Mouse (Mus musculus) liver, adult (tissue): ENCODE measurements around the gene Ppp2r5c.

Experiments used
- GATA4 ChIP-seq: IDR thresholded peaks from 2 replicates; pipeline ENCODE4 v1.6.1; 2014; ENCODE audit warnings: mild to moderate bottlenecking, low read length; ENCODE audit not compliant: insufficient replicate concordance

Ppp2r5c gene

GRCm38 (mm10) chr12:110541528-110541927 lies 94.6 kb downstream of the Ppp2r5c start:
- no peak for TF ChIP-seq GATA4

- TF ChIP-seq GATA4 = no peak
These were observed 98.3 kb downstream of the Ppp2r5c start for GRCm38 (mm10) chr12:110545040-110545701.

DNA sequence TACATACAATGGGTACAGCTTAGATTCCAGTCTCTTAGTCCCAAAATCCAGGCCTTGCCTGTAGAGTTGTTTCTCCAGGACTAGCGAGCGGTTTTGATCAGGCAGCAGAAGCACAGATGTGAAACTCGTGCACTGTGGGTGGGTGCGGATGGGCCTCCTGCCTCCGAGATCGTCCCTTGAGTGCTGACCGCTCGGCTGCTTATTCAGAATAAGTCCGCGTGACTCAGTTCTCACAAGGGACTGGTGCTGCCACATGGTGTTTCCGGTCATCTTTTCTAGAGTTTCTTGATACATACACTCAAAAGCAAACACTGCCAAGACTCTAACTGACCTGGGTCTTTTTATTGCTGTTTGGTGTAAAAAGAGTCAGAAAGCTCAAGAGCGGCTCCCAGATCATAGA lies 100.7 kb downstream of the Ppp2r5c start:
- TF ChIP-seq GATA4 = no peak

GRCm38 (mm10) chr12:110549437-110550112 lies 102.7 kb downstream of the Ppp2r5c start:
- TF ChIP-seq GATA4 = no peak

- TF ChIP-seq GATA4 = no peak
These were observed 103.4 kb downstream of the Ppp2r5c start for GRCm38 (mm10) chr12:110550364-110550763.

DNA sequence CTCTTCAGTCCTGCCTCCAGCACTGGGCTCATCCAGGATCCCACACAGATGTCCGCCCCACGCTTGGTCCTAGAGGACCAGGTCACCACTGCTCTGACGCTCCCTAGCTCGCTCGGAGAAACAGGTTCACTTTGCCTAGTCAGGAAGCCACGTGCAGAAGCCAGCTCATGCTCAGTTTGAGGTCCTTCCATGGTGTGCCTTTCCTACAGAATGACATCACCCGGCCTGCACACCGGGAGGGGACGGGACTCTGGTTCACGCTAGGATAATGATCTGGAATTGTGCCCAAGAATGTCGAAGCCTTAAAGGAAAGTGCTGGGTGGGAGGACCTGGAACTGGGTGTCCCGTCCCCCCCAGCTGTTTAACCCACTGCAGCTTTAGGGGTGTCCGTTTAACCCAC lies 105.2 kb downstream of the Ppp2r5c start:
- TF ChIP-seq GATA4 = no peak

- TF ChIP-seq GATA4 = no peak
These were observed 106.4 kb downstream of the Ppp2r5c start for GRCm38 (mm10) chr12:110553362-110553761.

DNA sequence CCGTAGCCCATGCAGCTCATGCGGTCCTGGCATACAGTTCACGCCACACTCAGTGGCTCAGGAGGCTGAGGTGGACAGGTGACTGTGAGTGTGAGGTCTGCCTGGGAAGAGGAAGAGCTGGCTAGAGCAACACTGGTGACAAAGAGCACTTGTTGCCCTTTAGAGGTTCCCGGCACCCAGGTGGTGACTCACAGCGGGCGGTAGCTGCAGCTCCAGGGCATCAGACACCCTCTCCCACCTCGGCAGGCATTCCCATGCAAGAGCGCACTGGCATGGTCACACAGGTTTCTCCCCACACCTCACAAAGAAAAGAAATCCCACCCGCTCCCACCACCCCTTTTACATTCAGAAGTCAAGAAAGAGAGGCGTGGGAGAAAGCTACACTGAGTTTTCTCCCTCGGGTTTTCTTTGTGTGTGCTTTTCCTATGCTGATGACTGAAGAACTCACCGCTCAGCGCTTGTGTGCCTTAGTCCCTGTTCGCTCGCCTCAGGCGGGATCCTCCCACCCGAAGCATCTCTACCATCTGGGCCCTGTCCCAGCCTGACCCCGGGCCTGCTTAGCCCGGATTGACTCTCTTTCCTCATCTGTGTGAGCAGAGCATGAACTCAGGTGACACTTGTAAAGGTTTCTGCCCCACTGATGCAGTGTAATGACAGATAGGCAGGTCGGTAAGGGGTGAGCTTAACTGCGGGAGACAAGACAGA lies 108.8 kb downstream of the Ppp2r5c start:
- no peak for TF ChIP-seq GATA4

- TF ChIP-seq GATA4 = no peak
These were observed 110.1 kb downstream of the Ppp2r5c start for GRCm38 (mm10) chr12:110556861-110557628.

GRCm38 (mm10) chr12:110558175-110558574 lies 111.3 kb downstream of the Ppp2r5c start:
- no peak for TF ChIP-seq GATA4

DNA sequence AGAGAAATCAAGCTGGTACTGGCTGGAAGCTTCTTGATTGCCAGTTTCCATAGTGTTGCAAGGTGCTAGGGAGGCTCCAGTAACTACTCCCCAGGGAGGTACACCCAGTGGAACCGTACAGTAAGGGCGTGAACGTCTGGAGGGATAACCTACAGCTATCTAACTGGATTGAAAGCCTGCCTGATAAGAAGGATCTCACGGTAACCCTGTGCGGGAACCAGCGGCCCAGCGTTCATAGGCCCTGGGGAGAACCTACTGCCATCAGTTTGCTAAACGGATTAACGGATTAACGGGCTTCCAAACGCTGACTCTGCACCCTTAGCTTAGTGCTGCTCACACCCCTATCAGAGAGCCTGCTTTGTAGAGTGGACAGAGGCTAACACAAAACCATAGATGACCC lies 116.5 kb downstream of the Ppp2r5c start:
- TF ChIP-seq GATA4 = no peak

DNA sequence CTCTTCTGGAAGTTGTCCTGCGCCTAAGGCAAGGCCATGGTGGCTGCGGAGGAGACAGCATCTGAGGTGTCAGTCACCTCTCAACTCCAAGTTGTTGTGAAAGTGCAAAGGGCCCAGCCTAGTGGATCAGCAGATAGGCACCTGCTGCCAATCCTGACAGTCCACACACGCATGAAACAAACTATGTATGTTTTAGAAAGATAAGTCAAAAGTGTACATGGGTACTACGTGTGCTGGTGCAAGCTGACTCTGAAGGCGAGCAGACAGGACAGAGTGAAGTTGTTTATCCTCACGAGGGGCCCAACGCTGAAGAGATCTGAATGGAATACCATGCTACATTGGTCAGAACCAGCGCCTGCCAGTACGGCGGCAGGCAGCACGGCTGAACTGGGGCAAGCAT lies 117.9 kb downstream of the Ppp2r5c start:
- no peak for TF ChIP-seq GATA4

- no peak for TF ChIP-seq GATA4
These were observed 119.4 kb downstream of the Ppp2r5c start for GRCm38 (mm10) chr12:110566366-110566765.

- no peak for TF ChIP-seq GATA4
These were observed 124.1 kb downstream of the Ppp2r5c start for GRCm38 (mm10) chr12:110571050-110571449.

- TF ChIP-seq GATA4 = no peak
These were observed 125.4 kb downstream of the Ppp2r5c start for GRCm38 (mm10) chr12:110572351-110572750.

DNA sequence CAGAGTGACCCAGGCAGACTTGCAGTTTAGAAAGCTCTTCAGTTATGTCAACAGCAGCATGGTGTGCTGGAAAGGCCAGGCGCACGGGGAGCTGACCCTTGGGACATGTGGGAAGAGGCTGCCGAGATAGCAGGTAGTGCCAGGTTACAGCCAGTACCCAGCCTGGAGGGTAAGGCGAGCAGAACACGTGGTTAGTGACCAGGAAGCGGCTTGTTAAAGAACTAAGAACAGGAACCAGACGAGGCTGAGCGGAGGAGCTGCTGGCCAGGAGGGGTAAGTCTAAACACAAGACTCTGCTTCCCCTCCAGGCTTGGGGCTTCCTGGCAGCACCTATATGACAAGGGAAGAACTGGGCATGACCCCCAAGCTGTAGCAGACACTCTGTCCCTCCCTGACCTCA lies 126.7 kb downstream of the Ppp2r5c start:
- TF ChIP-seq GATA4 = no peak

DNA sequence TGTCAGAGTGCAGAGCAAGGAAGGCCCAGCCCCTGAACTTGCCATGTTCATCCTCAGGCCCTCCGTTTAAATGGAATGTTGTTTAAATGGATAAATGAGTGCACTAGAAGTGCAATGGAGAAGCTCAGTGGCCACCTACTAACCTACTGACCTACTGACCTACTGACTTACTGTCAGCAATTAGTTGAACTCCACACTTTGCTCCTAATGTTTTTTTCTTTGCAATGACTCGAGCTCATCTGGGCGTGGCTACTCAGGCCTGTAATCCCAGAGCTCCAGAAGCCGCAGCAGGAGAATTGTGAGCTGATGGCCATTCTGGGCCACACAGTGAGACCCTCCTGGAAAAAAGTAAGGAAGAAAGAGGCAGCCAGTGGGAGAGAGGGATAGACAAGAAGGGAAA lies 129.0 kb downstream of the Ppp2r5c start:
- TF ChIP-seq GATA4 = no peak
